Mouse (Mus musculus): ENCODE results near the gene Amn1. TPM values are rescaled to one million over a fixed set of nuclear protein-coding genes. Genes with fewer than 3 reads are reported as not detected.
"Not testable (repeated sequence)": the region's sequence is repeated elsewhere in the genome, so short reads cannot be mapped to it uniquely, and the experiment has no call there.

Amn1 gene
- polyA plus RNA-seq, 1 experiment from 2014 or later, result 70.0 TPM

- peaks cover 11% of the 10 kb centered on the region; the same call in 1 of the 2 replicates for H3K9me3 ChIP-seq
- no peaks in the 10 kb centered on the region for H3K27me3 ChIP-seq (ENCODE audit: insufficient read depth, poor library complexity, severe bottlenecking)
- peaks cover 99% of the 10 kb centered on the region for H3K36me3 ChIP-seq
- H3K4me1 ChIP-seq (replicated peaks), result no peaks in the 10 kb centered on the region
- no peak for DNase-seq (ENCODE audit: low spot score)
- H3K4me3 ChIP-seq, result no peak overlapping the region
- no peak overlapping the region for H3K27ac ChIP-seq
Measured at GRCm38 (mm10) chr6:149179064-149179463, 9.4 kb downstream of the Amn1 start.

GRCm38 (mm10) chr6:149174932-149175570, 13.5 kb downstream of the Amn1 start:
- H3K36me3 ChIP-seq, result peaks cover 86% of the 10 kb centered on the region
- H3K9me3 ChIP-seq, result peaks cover 7% of the 10 kb centered on the region; the same call in 1 of the 2 replicates
- no peak overlapping the region for H3K4me3 ChIP-seq
- no peak overlapping the region for H3K27ac ChIP-seq
- DNase-seq (ENCODE audit: low spot score), result no peak
- H3K4me1 ChIP-seq (replicated peaks), result no peaks in the 10 kb centered on the region
- H3K27me3 ChIP-seq (ENCODE audit: insufficient read depth, poor library complexity, severe bottlenecking), result no peaks in the 10 kb centered on the region
- WGBS, result 91% methylated on average over 3 of the region's 3 CpGs

- peaks cover 86% of the 10 kb centered on the region for H3K36me3 ChIP-seq
- no peaks in the 10 kb centered on the region for H3K27me3 ChIP-seq (ENCODE audit: insufficient read depth, poor library complexity, severe bottlenecking)
- H3K4me3 ChIP-seq, result no peak overlapping the region
- WGBS, result 79% methylated on average over 4 of the region's 4 CpGs
- no peaks in the 10 kb centered on the region for H3K4me1 ChIP-seq (replicated peaks)
- peaks cover 7% of the 10 kb centered on the region; the same call in 1 of the 2 replicates for H3K9me3 ChIP-seq
- H3K27ac ChIP-seq, result no peak overlapping the region
- DNase-seq (ENCODE audit: low spot score), result no peak
Measured at GRCm38 (mm10) chr6:149173831-149174625, 14.5 kb downstream of the Amn1 start.

- not testable (repeated sequence) for H3K9me3 ChIP-seq; H3K4me1 ChIP-seq (replicated peaks); H3K27ac ChIP-seq; H3K4me3 ChIP-seq; H3K27me3 ChIP-seq (ENCODE audit: insufficient read depth, poor library complexity, severe bottlenecking); DNase-seq (ENCODE audit: low spot score)
- H3K36me3 ChIP-seq, result peaks cover 83% of the 10 kb centered on the region
- WGBS, result 92% methylated on average over 4 of the region's 4 CpGs
Measured at GRCm38 (mm10) chr6:149169965-149170364, 18.5 kb downstream of the Amn1 start.

- no peaks in the 10 kb centered on the region for H3K27me3 ChIP-seq (ENCODE audit: insufficient read depth, poor library complexity, severe bottlenecking)
- WGBS, result 93% methylated on average over 2 of the region's 2 CpGs
Measured at GRCm38 (mm10) chr6:149168436-149168835, 20.1 kb downstream of the Amn1 start.

GRCm38 (mm10) chr6:149167672-149168071, 20.8 kb downstream of the Amn1 start:
- Histone ChIP-seq H3K27ac (no peak overlapping the region), H3K4me3 (no peak overlapping the region), H3K9me3 (no peaks in the 10 kb centered on the region), H3K27me3 (ENCODE audit: insufficient read depth, poor library complexity, severe bottlenecking) (no peaks in the 10 kb centered on the region), H3K36me3 (peaks cover 86% of the 10 kb centered on the region), H3K4me1 (replicated peaks) (no peaks in the 10 kb centered on the region)
- no peak for DNase-seq (ENCODE audit: low spot score)
- 93% methylated on average over 1 of the region's 1 CpGs for WGBS

More at GRCm38 (mm10) chr6:149168436-149168835, 20.1 kb downstream of the Amn1 start:
- H3K4me3 ChIP-seq, result no peak overlapping the region
- no peaks in the 10 kb centered on the region for H3K4me1 ChIP-seq (replicated peaks)
- no peak for DNase-seq (ENCODE audit: low spot score)
- peaks cover 83% of the 10 kb centered on the region for H3K36me3 ChIP-seq
- no peaks in the 10 kb centered on the region for H3K9me3 ChIP-seq
- H3K27ac ChIP-seq, result no peak overlapping the region

- H3K9me3 ChIP-seq; H3K27me3 ChIP-seq (ENCODE audit: insufficient read depth, poor library complexity, severe bottlenecking); H3K4me1 ChIP-seq (replicated peaks); H3K4me3 ChIP-seq; DNase-seq (ENCODE audit: low spot score); H3K27ac ChIP-seq: not testable (repeated sequence)
- peaks cover 87% of the 10 kb centered on the region for H3K36me3 ChIP-seq
- WGBS, result 93% methylated on average over 3 of the region's 4 CpGs
Measured at GRCm38 (mm10) chr6:149167038-149167437, 21.5 kb downstream of the Amn1 start.

GRCm38 (mm10) chr6:149155031-149155841, 33.3 kb downstream of the Amn1 start:
- 73% methylated on average over 3 of the region's 3 CpGs for WGBS

GRCm38 (mm10) chr6:149154116-149155030, 34.1 kb downstream of the Amn1 start:
- H3K27me3 ChIP-seq (ENCODE audit: insufficient read depth, poor library complexity, severe bottlenecking), result no peaks in the 10 kb centered on the region
- WGBS, result 28% methylated on average over 8 of the region's 8 CpGs
- no peak for DNase-seq (ENCODE audit: low spot score)
- H3K27ac ChIP-seq, result peak overlapping the region; percentile 40
- no peak overlapping the region for H3K4me3 ChIP-seq
- peaks cover 12% of the 10 kb centered on the region for H3K4me1 ChIP-seq (replicated peaks)
- no peaks in the 10 kb centered on the region for H3K9me3 ChIP-seq
- peaks cover 49% of the 10 kb centered on the region for H3K36me3 ChIP-seq

More at GRCm38 (mm10) chr6:149155031-149155841, 33.3 kb downstream of the Amn1 start:
- Histone ChIP-seq H3K4me1 (replicated peaks) (peaks cover 12% of the 10 kb centered on the region), H3K27ac (peak overlapping the region; percentile 40; the same call in 1 of the 2 replicates), H3K4me3 (no peak overlapping the region), H3K36me3 (peaks cover 56% of the 10 kb centered on the region), H3K27me3 (ENCODE audit: insufficient read depth, poor library complexity, severe bottlenecking) (no peaks in the 10 kb centered on the region), H3K9me3 (no peaks in the 10 kb centered on the region)
- no peak for DNase-seq (ENCODE audit: low spot score)

- Histone ChIP-seq H3K36me3 (peaks cover 42% of the 10 kb centered on the region), H3K27me3 (ENCODE audit: insufficient read depth, poor library complexity, severe bottlenecking) (no peaks in the 10 kb centered on the region), H3K27ac (peak overlapping the region; percentile 40; the same call in 1 of the 2 replicates), H3K4me3 (no peak overlapping the region), H3K9me3 (no peaks in the 10 kb centered on the region), H3K4me1 (replicated peaks) (peaks cover 12% of the 10 kb centered on the region)
- WGBS, result 48% methylated on average over 6 of the region's 6 CpGs
- no peak for DNase-seq (ENCODE audit: low spot score)
Measured at GRCm38 (mm10) chr6:149153473-149154115, 34.9 kb downstream of the Amn1 start.

GRCm38 (mm10) chr6:149152119-149152518, 36.4 kb downstream of the Amn1 start:
- no peaks in the 10 kb centered on the region for H3K27me3 ChIP-seq (ENCODE audit: insufficient read depth, poor library complexity, severe bottlenecking)
- DNase-seq (ENCODE audit: low spot score), result no peak
- no peaks in the 10 kb centered on the region for H3K9me3 ChIP-seq
- WGBS, result 92% methylated on average over 2 of the region's 2 CpGs
- H3K4me1 ChIP-seq (replicated peaks), result peaks cover 12% of the 10 kb centered on the region
- peaks cover 28% of the 10 kb centered on the region for H3K36me3 ChIP-seq
- H3K27ac ChIP-seq, result no peak overlapping the region
- no peak overlapping the region for H3K4me3 ChIP-seq
